Mouse (Mus musculus) liver, embryonic 14.5 days (tissue): ENCODE data around the gene Xxylt1.

Source experiments
- CTCF ChIP-seq: IDR thresholded peaks from 2 replicates; pipeline ENCODE4 v1.5.1; 2016; ENCODE audit warnings: antibody characterized with exemption, low read depth, control low read depth
- EP300 ChIP-seq: IDR thresholded peaks from 2 replicates; pipeline ENCODE4 v1.6.1; 2016; ENCODE audit warnings: antibody characterized with exemption, low read depth

DNA sequence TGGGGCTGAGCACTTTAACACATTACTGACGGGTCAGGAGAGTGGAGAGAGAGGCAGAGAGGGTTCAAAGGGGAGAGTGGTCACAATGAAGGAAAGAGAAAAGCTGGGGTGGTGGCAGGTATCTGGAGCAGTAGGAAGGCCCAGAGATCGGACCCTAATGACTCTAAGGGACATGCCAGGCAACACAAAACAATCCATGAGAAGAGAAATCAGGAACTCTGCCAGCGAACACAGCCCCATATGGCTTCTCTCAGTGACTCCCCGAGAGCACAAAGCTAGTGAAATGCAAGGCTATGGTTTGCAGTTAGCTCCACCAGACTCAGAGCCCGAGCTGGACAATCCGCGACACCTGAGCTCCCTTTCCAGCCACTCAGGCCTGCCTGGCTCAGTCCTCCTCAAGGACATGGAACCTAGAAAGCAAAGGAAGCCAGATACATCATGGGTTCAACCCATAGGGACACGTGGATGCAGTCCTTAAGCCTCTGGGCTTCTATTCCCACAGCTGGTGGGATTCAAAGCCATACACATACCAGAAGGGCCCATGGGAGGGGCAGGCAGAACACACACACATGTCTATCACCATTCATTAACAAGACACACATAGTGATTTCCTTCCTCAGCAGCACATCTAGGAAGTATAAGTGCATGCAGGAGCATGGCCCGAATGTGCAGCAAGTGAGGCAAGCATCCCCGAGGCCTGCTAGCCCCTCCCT is 33.9 kb downstream of the Xxylt1 start:
- TF ChIP-seq CTCF, result no peak
- no peak for TF ChIP-seq EP300
